Mouse (Mus musculus) MEL (cell line): ENCODE results near the gene Ccdc120. TPM values are rescaled to one million over a fixed set of nuclear protein-coding genes. Genes with fewer than 3 reads are reported as not detected.

Experiments used
- DNase-seq: peaks from one replicate; pipeline ENCODE4 v3.0.0; 2011; ENCODE audit warnings: low read depth, low spot score
- H3K27ac ChIP-seq: 2 replicates; pipeline ENCODE4 v1.5.1; 2012; ENCODE audit warnings: low read depth, mild to moderate bottlenecking, control low read depth, low read length, moderate library complexity; ENCODE audit not compliant: control insufficient read depth
- H3K27me3 ChIP-seq, 2 experiments: fragments of 150-350 bp in 1 of 2; sonication (generic) in 1 of 2; 2 replicates each; pipeline ENCODE4 v1.6.1; 2012; ENCODE audit warnings: low read length in 2 of 2, mild to moderate bottlenecking in 2 of 2, improper control_type of control experiment in 1 of 2, moderate library complexity in 1 of 2; ENCODE audit not compliant: insufficient read depth in 2 of 2, control insufficient read depth in 1 of 2
- H3K36me3 ChIP-seq, 2 experiments: 2 replicates each; pipeline ENCODE4 v1.6.1; 2012 to 2014; ENCODE audit warnings: low read length in 2 of 2, improper control_type of control experiment in 1 of 2, inconsistent platforms in 1 of 2, mild to moderate bottlenecking in 1 of 2; ENCODE audit not compliant: insufficient read depth in 2 of 2, control insufficient read depth in 1 of 2
- H3K4me1 ChIP-seq, 2 experiments: fragments of 150-350 bp in 1 of 2; sonication (generic) in 1 of 2; 2 replicates each; pipeline ENCODE4 v1.6.1; 2012; ENCODE audit warnings: low read length in 2 of 2, improper control_type of control experiment in 1 of 2, mild to moderate bottlenecking in 1 of 2; ENCODE audit not compliant: insufficient read depth in 2 of 2, control insufficient read depth in 1 of 2
- H3K4me3 ChIP-seq, 2 experiments: fragments of 150-350 bp in 1 of 2; sonication (generic) in 1 of 2; 2 replicates each; pipeline ENCODE4 v1.5.1; 2012; ENCODE audit warnings: low read depth in 2 of 2, low read length in 2 of 2, mild to moderate bottlenecking in 2 of 2, moderate library complexity in 2 of 2, control low read depth in 1 of 2, improper control_type of control experiment in 1 of 2; ENCODE audit not compliant: control insufficient read depth in 1 of 2, insufficient read depth in 1 of 2
- H3K79me2 ChIP-seq: 2 replicates; pipeline ENCODE4 v1.6.1; 2012; ENCODE audit warnings: mild to moderate bottlenecking, low read length, moderate library complexity; ENCODE audit not compliant: control insufficient read depth, poor library complexity, insufficient read depth
- H3K9ac ChIP-seq: 2 replicates; pipeline ENCODE4 v1.6.1; 2012; ENCODE audit warnings: low read depth, mild to moderate bottlenecking, control low read depth, low read length, moderate library complexity; ENCODE audit not compliant: control insufficient read depth, poor library complexity, severe bottlenecking
- H3K9me3 ChIP-seq: fragments of 150-350 bp; sonication (generic); replicated peaks from 2 replicates; pipeline ENCODE4 v1.6.1; 2012; ENCODE audit warnings: mild to moderate bottlenecking, low read length, improper control_type of control experiment, moderate library complexity; ENCODE audit not compliant: insufficient read depth
- BHLHE40 ChIP-seq: IDR thresholded peaks from 2 replicates; pipeline ENCODE4 v1.6.1; 2012; ENCODE audit warnings: low read depth, mild to moderate bottlenecking, inconsistent platforms, low read length, improper control_type of control experiment, borderline replicate concordance
- CHD1 ChIP-seq: IDR thresholded peaks from 2 replicates; pipeline ENCODE4 v1.6.1; 2012; ENCODE audit warnings: low read depth, mild to moderate bottlenecking, inconsistent platforms, low read length, improper control_type of control experiment
- CHD2 ChIP-seq: IDR thresholded peaks from 2 replicates; pipeline ENCODE4 v1.6.1; 2011; ENCODE audit warnings: low read length, improper control_type of control experiment
- CTCF ChIP-seq, 3 experiments: IDR thresholded peaks in 2 of 3; conservative IDR thresholded peaks in 1 of 3; 2 replicates each; pipeline ENCODE4 v1.5.1; 2011 to 2012; ENCODE audit warnings: low read length in 3 of 3, low read depth in 2 of 3, mild to moderate bottlenecking in 2 of 3, improper control_type of control experiment in 1 of 3, inconsistent platforms in 1 of 3, mixed read lengths in 1 of 3, moderate library complexity in 1 of 3; ENCODE audit not compliant: control insufficient read depth in 1 of 3, insufficient read depth in 1 of 3, poor library complexity in 1 of 3, severe bottlenecking in 1 of 3
- E2F4 ChIP-seq: IDR thresholded peaks from 2 replicates; pipeline ENCODE4 v1.6.1; 2011; ENCODE audit warnings: low read depth, low read length, improper control_type of control experiment, borderline replicate concordance
- ELF1 ChIP-seq: IDR thresholded peaks from 2 replicates; pipeline ENCODE4 v1.6.1; 2014; ENCODE audit warnings: low read depth, mild to moderate bottlenecking, inconsistent platforms, low read length, improper control_type of control experiment, moderate library complexity
- EP300 ChIP-seq, 2 experiments: IDR thresholded peaks; 2 replicates each; pipeline ENCODE4 v1.6.1; 2011; ENCODE audit warnings: improper control_type of control experiment in 2 of 2, low read length in 2 of 2, low read depth in 1 of 2, mild to moderate bottlenecking in 1 of 2
- ETS1 ChIP-seq: IDR thresholded peaks from 2 replicates; pipeline ENCODE4 v1.6.1; 2012; ENCODE audit warnings: low read depth, mild to moderate bottlenecking, inconsistent platforms, low read length, improper control_type of control experiment, moderate library complexity
- GABPA ChIP-seq: IDR thresholded peaks from 2 replicates; pipeline ENCODE4 v1.6.1; 2012; ENCODE audit warnings: low read depth, mild to moderate bottlenecking, inconsistent platforms, low read length, improper control_type of control experiment, moderate library complexity
- GATA1 ChIP-seq: IDR thresholded peaks from 2 replicates; pipeline ENCODE4 v1.6.1; 2011; ENCODE audit warnings: low read depth, low read length, improper control_type of control experiment
- MAFK ChIP-seq: IDR thresholded peaks from 2 replicates; pipeline ENCODE4 v1.6.1; 2011; ENCODE audit warnings: low read depth, mild to moderate bottlenecking, low read length, improper control_type of control experiment, borderline replicate concordance
- MAX ChIP-seq: IDR thresholded peaks from 2 replicates; pipeline ENCODE4 v1.6.1; 2011; ENCODE audit warnings: low read length, improper control_type of control experiment
- MAZ ChIP-seq: IDR thresholded peaks from 2 replicates; pipeline ENCODE4 v1.6.1; 2012; ENCODE audit warnings: low read depth, mild to moderate bottlenecking, inconsistent platforms, low read length, improper control_type of control experiment
- MEF2A ChIP-seq: IDR thresholded peaks from 2 replicates; pipeline ENCODE4 v1.6.1; 2014; ENCODE audit warnings: low read depth, mild to moderate bottlenecking, inconsistent platforms, low read length, improper control_type of control experiment; ENCODE audit not compliant: poor library complexity, insufficient replicate concordance, severe bottlenecking; ENCODE audit errors: extremely low read depth
- MXI1 ChIP-seq: IDR thresholded peaks from 2 replicates; pipeline ENCODE4 v1.6.1; 2011; ENCODE audit warnings: mild to moderate bottlenecking, low read depth, low read length, improper control_type of control experiment
- MYB ChIP-seq: IDR thresholded peaks from 2 replicates; pipeline ENCODE4 v1.6.1; 2011; ENCODE audit warnings: mild to moderate bottlenecking, low read depth, low read length, improper control_type of control experiment
- NELFE ChIP-seq: IDR thresholded peaks from 2 replicates; pipeline ENCODE4 v1.6.1; 2011; ENCODE audit warnings: low read depth, low read length, improper control_type of control experiment
- NRF1 ChIP-seq: IDR thresholded peaks from 2 replicates; pipeline ENCODE4 v1.6.1; 2014; ENCODE audit warnings: low read depth, mild to moderate bottlenecking, inconsistent platforms, low read length, improper control_type of control experiment, moderate library complexity; ENCODE audit not compliant: poor library complexity, insufficient read depth, severe bottlenecking
- POLR2A ChIP-seq, 2 experiments: IDR thresholded peaks; 2 replicates each; pipeline ENCODE4 v1.6.1; 2011 to 2012; ENCODE audit warnings: low read length in 2 of 2, mild to moderate bottlenecking in 2 of 2, control low read depth in 1 of 2, improper control_type of control experiment in 1 of 2, low read depth in 1 of 2, moderate library complexity in 1 of 2; ENCODE audit not compliant: control insufficient read depth in 1 of 2, insufficient read depth in 1 of 2, poor library complexity in 1 of 2
- POLR2AphosphoS2 ChIP-seq: IDR thresholded peaks from 2 replicates; pipeline ENCODE4 v1.6.1; 2011; ENCODE audit warnings: low read length, improper control_type of control experiment
- POLR2AphosphoS5 ChIP-seq: IDR thresholded peaks from 2 replicates; pipeline ENCODE4 v1.6.1; 2012; ENCODE audit warnings: low read depth, borderline replicate concordance, mild to moderate bottlenecking, inconsistent platforms, low read length, moderate library complexity, mixed read lengths
- RAD21 ChIP-seq: IDR thresholded peaks from 2 replicates; pipeline ENCODE4 v1.6.1; 2011; ENCODE audit warnings: mild to moderate bottlenecking, low read depth, low read length, improper control_type of control experiment
- RCOR1 ChIP-seq: IDR thresholded peaks from 2 replicates; pipeline ENCODE4 v1.6.1; 2012; ENCODE audit warnings: low read depth, mild to moderate bottlenecking, inconsistent platforms, low read length, improper control_type of control experiment
- SMC3 ChIP-seq: IDR thresholded peaks from 2 replicates; pipeline ENCODE4 v1.6.1; 2011; ENCODE audit warnings: low read depth, low read length, improper control_type of control experiment
- TBP ChIP-seq: IDR thresholded peaks from 2 replicates; pipeline ENCODE4 v1.8.0; 2011; ENCODE audit warnings: low read depth, low read length, improper control_type of control experiment
- TCF12 ChIP-seq: IDR thresholded peaks from 2 replicates; pipeline ENCODE4 v1.6.1; 2014; ENCODE audit warnings: low read depth, mild to moderate bottlenecking, inconsistent platforms, low read length, improper control_type of control experiment, moderate library complexity
- UBTF ChIP-seq: IDR thresholded peaks from 2 replicates; pipeline ENCODE4 v1.6.1; 2012; ENCODE audit warnings: low read depth, mild to moderate bottlenecking, inconsistent platforms, low read length, improper control_type of control experiment, moderate library complexity, borderline replicate concordance; ENCODE audit not compliant: insufficient read depth
- USF1 ChIP-seq: IDR thresholded peaks from 2 replicates; pipeline ENCODE4 v1.6.1; 2014; ENCODE audit warnings: low read depth, mild to moderate bottlenecking, inconsistent platforms, low read length, improper control_type of control experiment, moderate library complexity
- USF2 ChIP-seq, 2 experiments: IDR thresholded peaks; 2 replicates each; pipeline ENCODE4 v1.6.1; 2011 to 2012; ENCODE audit warnings: improper control_type of control experiment in 2 of 2, low read length in 2 of 2, borderline replicate concordance in 1 of 2, inconsistent platforms in 1 of 2, low read depth in 1 of 2, mild to moderate bottlenecking in 1 of 2; ENCODE audit not compliant: insufficient read depth in 1 of 2
- ZC3H11A ChIP-seq: IDR thresholded peaks from 2 replicates; pipeline ENCODE4 v1.6.1; 2012; ENCODE audit warnings: low read depth, mild to moderate bottlenecking, inconsistent platforms, low read length, improper control_type of control experiment
- ZKSCAN1 ChIP-seq: IDR thresholded peaks from 2 replicates; pipeline ENCODE4 v1.6.1; 2012; ENCODE audit warnings: low read depth, mild to moderate bottlenecking, inconsistent platforms, low read length, improper control_type of control experiment, moderate library complexity
- ZMIZ1 ChIP-seq: IDR thresholded peaks from 2 replicates; pipeline ENCODE4 v1.6.1; 2012; ENCODE audit warnings: low read depth, mild to moderate bottlenecking, inconsistent platforms, low read length, improper control_type of control experiment, moderate library complexity
- ZNF384 ChIP-seq: IDR thresholded peaks from 2 replicates; pipeline ENCODE4 v1.6.1; 2012; ENCODE audit warnings: low read depth, mild to moderate bottlenecking, inconsistent platforms, low read length, improper control_type of control experiment
- polyA plus RNA-seq, 2 experiments: library from polyadenylated mRNA; stranded (reverse) in 1 of 2; unstranded in 1 of 2; fragments of >175 nt in 1 of 2; fragments of >200 nt in 1 of 2; gene quantifications; 2 replicates each; pipeline versions ENCODE4 v1.2.1 to v1.2.4; 2012; ENCODE audit warnings: low replicate concordance in 2 of 2, low read depth in 1 of 2; ENCODE audit not compliant: insufficient read length in 2 of 2, insufficient read depth in 1 of 2, missing spikeins in 1 of 2
- total RNA-seq: library from RNA; depleted of rRNA; stranded (reverse); fragments of 300-350 nt; gene quantifications from 2 replicates; pipeline ENCODE4 v1.2.3, GENCODE M21; 2012

The Ccdc120 gene
- total and polyA plus RNA-seq, 3 experiments: 3.9 to 12.2 TPM; not detected in 1

GRCm38 (mm10) chrX:7779294-7779693 lies 28.6 kb upstream of the Ccdc120 start (continued):
- TF ChIP-seq MAX: no peak
- TF ChIP-seq, all 39 proteins: peak for 11

DNA sequence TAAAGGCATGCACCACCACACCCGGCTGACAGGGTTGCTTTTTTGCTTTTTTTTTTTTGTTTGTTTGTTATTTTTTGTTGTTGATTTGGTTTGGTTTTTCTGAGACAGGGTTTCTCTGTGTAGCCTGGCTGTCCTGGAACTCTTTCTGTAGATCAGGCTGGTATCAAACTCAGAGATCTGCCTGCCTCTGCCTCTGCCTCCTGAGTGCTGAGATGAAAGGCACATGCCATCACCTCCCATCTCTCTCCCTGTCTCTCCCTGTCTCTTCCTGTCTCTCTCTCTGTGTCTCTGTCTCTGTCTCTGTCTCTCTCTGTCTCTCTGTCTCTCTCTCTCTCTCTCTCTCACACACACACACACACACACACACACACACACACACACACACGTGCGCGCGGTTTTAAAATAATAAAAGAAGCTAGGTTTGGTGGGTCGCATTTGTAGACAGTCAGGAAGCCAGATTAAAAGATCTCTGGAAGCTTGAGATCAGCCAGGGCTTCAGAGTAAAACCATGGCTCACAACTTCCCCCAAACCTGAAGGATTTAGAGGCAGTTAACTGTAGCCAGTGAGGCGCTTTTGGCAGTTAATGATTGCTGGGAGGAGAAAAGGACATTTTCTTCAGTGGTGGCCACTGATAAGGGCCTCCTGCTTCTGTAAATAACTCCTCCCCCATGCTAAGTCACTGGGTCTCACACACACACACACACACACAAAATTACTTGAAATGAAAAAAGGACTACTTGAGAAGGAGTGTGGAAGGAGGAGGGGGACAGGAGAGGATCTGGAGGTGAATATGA lies 27.9 kb upstream of the Ccdc120 start:
- Histone ChIP-seq H3K9ac (peak overlapping the region; percentile 61), H3K79me2 (no peaks in the 10 kb centered on the region; the same call in 1 of the 2 replicates), H3K27ac (peak overlapping the region; percentile 92), H3K9me3 (no peaks in the 10 kb centered on the region), H3K4me3 (peak overlapping the region; percentile 1 to 6; a peak in 2 of 4 replicates), H3K27me3 (no peaks in the 10 kb centered on the region), H3K4me1 (peaks cover 18 to 36% of the 10 kb centered on the region in 2 experiments), H3K36me3 (peaks cover 0 to 42% of the 10 kb centered on the region in 2 experiments; a peak in 2 of 4 replicates)
- peak; percentile 95 for DNase-seq
- no peak for TF ChIP-seq MAX
- TF ChIP-seq ZKSCAN1: no peak
- no peak for TF ChIP-seq ELF1
- no peak; the same call in 1 of the 2 replicates for TF ChIP-seq CHD2
- no peak for TF ChIP-seq SMC3
- no peak for TF ChIP-seq POLR2AphosphoS5
- TF ChIP-seq POLR2AphosphoS2: no peak; the same call in 1 of the 2 replicates
- TF ChIP-seq EP300 (IDR thresholded peaks at IDR 0.05; ENCODE audit: low read depth in 1 of 2, low read length in 2 of 2): peak; percentile 96 to 98
- TF ChIP-seq USF1: no peak
- no peak for TF ChIP-seq RAD21
- peak; percentile 100 for TF ChIP-seq MYB
- TF ChIP-seq NELFE: peak; percentile 48
- no peak for TF ChIP-seq ZC3H11A
- no peak for TF ChIP-seq CTCF (IDR thresholded peaks at IDR 0.05 in 2 of 3, conservative IDR thresholded peaks at IDR 0.05 in 1 of 3; ENCODE audit: control insufficient read depth in 1 of 3, insufficient read depth in 1 of 3, low read depth in 2 of 3, low read length in 3 of 3, poor library complexity in 1 of 3, severe bottlenecking in 1 of 3)
- peak; percentile 84 for TF ChIP-seq BHLHE40
- no peak for TF ChIP-seq USF2 (IDR thresholded peaks at IDR 0.05; ENCODE audit: borderline replicate concordance in 1 of 2, insufficient read depth in 1 of 2, low read depth in 1 of 2, low read length in 2 of 2)
- no peak for TF ChIP-seq UBTF
- TF ChIP-seq TBP: peak; percentile 47
- no peak for TF ChIP-seq ZNF384
- peak; percentile 92 for TF ChIP-seq TCF12
- TF ChIP-seq CHD1: no peak; the same call in 1 of the 2 replicates
- no peak for TF ChIP-seq GABPA
- peak; percentile 87 for TF ChIP-seq ETS1
- no peak for TF ChIP-seq NRF1
- no peak for TF ChIP-seq POLR2A (IDR thresholded peaks at IDR 0.05; ENCODE audit: control insufficient read depth in 1 of 2, insufficient read depth in 1 of 2, low read depth in 1 of 2, low read length in 2 of 2, poor library complexity in 1 of 2)
- peak; percentile 94 for TF ChIP-seq GATA1
- TF ChIP-seq ZMIZ1: no peak
- TF ChIP-seq MXI1: peak; percentile 13
- TF ChIP-seq E2F4: no peak
- no peak; the same call in 1 of the 2 replicates for TF ChIP-seq MAZ
- TF ChIP-seq RCOR1: peak; percentile 73
- no peak for TF ChIP-seq MAFK
- no peak for TF ChIP-seq MEF2A
